Mouse (Mus musculus) E14TG2a.4 (cell line): ENCODE data around the gene Nckap1.

ENCODE experiments used
- CTCF ChIP-seq: conservative IDR thresholded peaks from 2 replicates; pipeline ENCODE4 v1.5.1; 2014; ENCODE audit warnings: low read length
- NANOG ChIP-seq: IDR thresholded peaks from 2 replicates; pipeline ENCODE4 v1.6.1; 2014; ENCODE audit warnings: borderline replicate concordance, low read length, mixed read lengths
- POU5F1 ChIP-seq: IDR thresholded peaks from 2 replicates; pipeline ENCODE4 v1.6.1; 2014; ENCODE audit warnings: low read length, borderline replicate concordance

GRCm38 (mm10) chr2:80536608-80537007 is 44.6 kb downstream of the Nckap1 start:
- TF ChIP-seq CTCF (no peak), NANOG (no peak), POU5F1 (no peak)
